Mouse (Mus musculus) kidney, postnatal 25 days (tissue): ENCODE measurements around the gene Negr1.
"Not testable (repeated sequence)": the region's sequence is repeated elsewhere in the genome, so short reads cannot be mapped to it uniquely, and the experiment has no call there.

Experiments
- DNase-seq, 2 experiments: peaks; one replicate each; pipeline ENCODE4 v3.0.0; 2021; ENCODE audit warnings: mixed read lengths in 2 of 2

The Negr1 gene

GRCm38 (mm10) chr3:157024580-157024979, 463.0 kb downstream of the Negr1 start:
- no peak for DNase-seq

GRCm38 (mm10) chr3:157031513-157032142, 470.0 kb downstream of the Negr1 start:
- DNase-seq: no peak

- no peak for DNase-seq
These were observed 474.4 kb downstream of the Negr1 start for GRCm38 (mm10) chr3:157036016-157036415.

- no peak for DNase-seq
These were observed 475.0 kb downstream of the Negr1 start for GRCm38 (mm10) chr3:157036568-157036967.

GRCm38 (mm10) chr3:157040619-157041018, 479.0 kb downstream of the Negr1 start:
- no peak for DNase-seq

GRCm38 (mm10) chr3:157044565-157044964, 483.0 kb downstream of the Negr1 start:
- no peak for DNase-seq

GRCm38 (mm10) chr3:157064438-157064837, 502.8 kb downstream of the Negr1 start:
- not testable (repeated sequence) for DNase-seq

GRCm38 (mm10) chr3:157066331-157066730, 504.7 kb downstream of the Negr1 start:
- no peak for DNase-seq

GRCm38 (mm10) chr3:157079250-157079965, 517.8 kb downstream of the Negr1 start:
- no peak for DNase-seq

GRCm38 (mm10) chr3:157079966-157080306, 518.3 kb downstream of the Negr1 start:
- DNase-seq: no peak

- no peak for DNase-seq
These were observed 519.0 kb downstream of the Negr1 start for GRCm38 (mm10) chr3:157080585-157080984.

GRCm38 (mm10) chr3:157082808-157083784, 521.5 kb downstream of the Negr1 start:
- peak in 1 of 2 experiments; percentile 1 for DNase-seq

GRCm38 (mm10) chr3:157085180-157085579, 523.6 kb downstream of the Negr1 start:
- no peak for DNase-seq

- no peak for DNase-seq
These were observed 528.5 kb downstream of the Negr1 start for GRCm38 (mm10) chr3:157090051-157090450.

GRCm38 (mm10) chr3:157096284-157096683, 534.7 kb downstream of the Negr1 start:
- no peak for DNase-seq

GRCm38 (mm10) chr3:157097514-157097913, 535.9 kb downstream of the Negr1 start:
- no peak for DNase-seq

GRCm38 (mm10) chr3:157098417-157098816, 536.8 kb downstream of the Negr1 start:
- DNase-seq: no peak

- no peak for DNase-seq
These were observed 543.4 kb downstream of the Negr1 start for GRCm38 (mm10) chr3:157104866-157105579.

GRCm38 (mm10) chr3:157105580-157106264, 544.1 kb downstream of the Negr1 start:
- DNase-seq: no peak

GRCm38 (mm10) chr3:157108156-157108555, 546.6 kb downstream of the Negr1 start:
- DNase-seq: no peak

GRCm38 (mm10) chr3:157109308-157109707, 547.7 kb downstream of the Negr1 start:
- DNase-seq: peak; percentile 57 to 80
